Mouse (Mus musculus) ES-Bruce4 (cell line): ENCODE measurements around the gene Bcl7c.

Experiments used
- CTCF ChIP-seq: IDR thresholded peaks from one replicate; pipeline ENCODE4 v1.8.1; 2011; ENCODE audit warnings: low read depth, low read length
- POLR2A ChIP-seq: IDR thresholded peaks from one replicate; pipeline ENCODE4 v1.8.1; 2011; ENCODE audit warnings: low read length; ENCODE audit not compliant: insufficient read depth

- no peak for TF ChIP-seq CTCF
- TF ChIP-seq POLR2A = no peak
These were observed 95.2 kb downstream of the Bcl7c start for GRCm38 (mm10) chr7:127613501-127613900.
